Mouse (Mus musculus) liver, postnatal 0 days (tissue): ENCODE data around the gene Xpo5.

Experiments
- CTCF ChIP-seq: sonication (generic); IDR thresholded peaks from 2 replicates; pipeline ENCODE4 v1.5.1; 2016; ENCODE audit warnings: antibody characterized with exemption, low read depth
- EP300 ChIP-seq: IDR thresholded peaks from 2 replicates; pipeline ENCODE4 v1.6.1; 2016; ENCODE audit warnings: antibody characterized with exemption, low read depth, mild to moderate bottlenecking

- TF ChIP-seq CTCF (no peak), EP300 (no peak)
Observed at GRCm38 (mm10) chr17:46157131-46157530, 45.5 kb upstream of the Xpo5 start.
